Mouse (Mus musculus) C2C12 (cell line): Measurements from ENCODE around the gene Arhgap11a.

Experiments
- CEBPB ChIP-seq: IDR thresholded peaks from one replicate; pipeline ENCODE4 v1.6.1; 2011; ENCODE audit warnings: low read depth, mild to moderate bottlenecking, control low read depth, moderate library complexity
- CTCF ChIP-seq: IDR thresholded peaks from one replicate; pipeline ENCODE4 v1.5.1; 2011; ENCODE audit not compliant: control insufficient read depth, insufficient read depth, insufficient read length
- MAX ChIP-seq: IDR thresholded peaks from one replicate; pipeline ENCODE4 v1.6.1; 2011; ENCODE audit warnings: mild to moderate bottlenecking, control low read depth
- MYOD1 ChIP-seq: IDR thresholded peaks from one replicate; pipeline ENCODE4 v1.6.1; 2011; ENCODE audit warnings: low read depth; ENCODE audit not compliant: control insufficient read depth, insufficient read length
- MYOG ChIP-seq: IDR thresholded peaks from one replicate; pipeline ENCODE4 v1.6.1; 2011; ENCODE audit not compliant: control insufficient read depth, insufficient read length; ENCODE audit errors: extremely low read depth
- USF1 ChIP-seq: IDR thresholded peaks from one replicate; pipeline ENCODE4 v1.6.1; 2011; ENCODE audit warnings: low read depth, mild to moderate bottlenecking, control low read depth, moderate library complexity

DNA sequence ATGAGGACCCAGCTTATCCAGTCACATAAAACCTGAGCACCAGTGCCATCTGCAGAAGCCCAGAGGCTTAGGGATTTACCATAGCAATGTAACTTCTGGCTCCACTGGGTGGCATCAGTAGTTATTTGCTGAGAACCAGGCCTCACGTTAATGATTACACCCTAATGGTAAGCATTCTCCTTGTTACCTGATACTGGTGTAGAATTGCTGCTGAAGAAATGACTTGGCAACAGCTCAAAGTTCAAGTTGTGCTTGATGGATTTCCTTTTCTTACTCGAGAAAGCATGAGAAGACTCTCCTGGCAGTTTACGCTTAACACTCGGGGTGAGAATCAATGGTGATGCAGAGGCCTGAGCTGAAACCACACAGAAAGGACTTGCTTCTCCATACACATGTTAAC is 9.0 kb downstream of the Arhgap11a start:
- TF ChIP-seq MYOG: no peak
- TF ChIP-seq CTCF: no peak
- no peak for TF ChIP-seq MYOD1
- no peak for TF ChIP-seq MAX
- no peak for TF ChIP-seq USF1
- TF ChIP-seq CEBPB: no peak
